Mouse (Mus musculus): ENCODE data around the gene Card19.

The Card19 gene

DNA sequence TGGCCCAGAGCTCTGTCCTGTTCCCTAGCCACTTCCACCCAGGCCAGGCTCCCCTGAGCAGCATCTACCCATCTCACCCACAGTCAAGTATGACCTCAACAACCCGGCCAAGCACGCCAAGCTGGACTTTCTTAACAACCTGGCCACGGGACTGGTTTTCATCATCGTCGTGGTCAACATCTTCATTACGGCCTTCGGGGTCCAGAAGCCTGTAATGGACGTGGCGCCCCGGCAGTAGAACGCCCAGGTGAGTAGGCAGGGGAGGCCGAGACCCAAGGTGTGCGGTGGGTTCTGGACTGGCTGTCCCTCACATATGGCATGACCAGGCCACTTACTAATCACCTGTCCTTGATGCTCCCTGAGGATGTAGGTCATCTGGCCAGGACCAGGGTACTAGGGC lies 21.0 kb downstream of the Card19 start:
- DNase-seq (ENCODE audit: low read depth, low spot score), result no peak

DNA sequence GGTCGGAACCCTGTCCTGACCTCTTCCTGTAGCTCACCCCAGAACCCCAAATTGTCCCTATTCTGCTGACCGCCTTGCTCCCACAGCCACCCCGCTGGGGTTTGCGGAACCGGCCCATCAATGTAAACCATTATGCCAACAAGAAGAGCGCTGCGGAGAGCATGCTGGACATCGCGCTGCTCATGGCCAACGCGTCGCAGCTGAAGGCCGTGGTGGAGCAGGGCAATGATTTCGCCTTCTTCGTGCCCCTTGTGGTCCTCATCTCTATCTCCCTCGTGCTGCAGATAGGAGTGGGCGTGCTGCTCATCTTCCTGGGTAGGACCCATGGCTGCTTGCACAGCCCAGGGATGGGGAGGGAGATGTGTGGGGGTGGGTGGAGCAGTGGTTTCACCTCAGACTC lies 22.2 kb downstream of the Card19 start:
- no peak for DNase-seq (ENCODE audit: low read depth, low spot score)

DNA sequence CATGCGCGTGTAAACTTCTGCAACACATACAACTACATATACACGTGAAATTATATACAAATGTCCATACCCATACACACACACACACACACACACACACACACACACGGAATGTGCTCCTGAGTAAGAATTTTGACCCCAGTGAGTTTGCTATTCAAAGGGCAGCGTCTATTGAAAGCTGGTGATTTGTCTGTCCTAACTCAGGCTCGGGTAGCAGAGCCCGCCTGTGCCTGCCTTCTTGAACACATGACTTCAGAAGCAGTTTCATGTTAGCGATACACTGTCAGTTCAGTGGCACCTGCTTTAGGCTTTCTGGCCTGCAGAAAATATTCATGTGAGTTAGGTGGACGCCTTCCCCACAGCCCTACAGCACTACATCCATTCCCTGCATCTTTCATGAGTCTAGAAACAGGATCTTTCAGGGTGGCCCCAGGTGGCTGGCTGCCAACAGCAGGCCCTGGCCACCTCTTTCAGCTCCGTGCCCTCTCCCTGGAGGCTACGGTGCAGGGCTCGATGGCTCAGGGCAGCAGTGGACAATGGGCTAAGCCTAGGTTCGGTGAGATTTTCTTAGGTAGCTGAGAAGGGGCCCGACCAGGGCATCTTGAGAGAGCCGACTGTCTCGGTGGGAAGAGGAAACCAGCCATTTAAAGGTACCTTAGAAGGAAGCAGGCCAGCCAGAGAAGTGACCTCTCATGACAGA lies 23.5 kb downstream of the Card19 start:
- no peak for DNase-seq (ENCODE audit: low read depth, low spot score)

DNA sequence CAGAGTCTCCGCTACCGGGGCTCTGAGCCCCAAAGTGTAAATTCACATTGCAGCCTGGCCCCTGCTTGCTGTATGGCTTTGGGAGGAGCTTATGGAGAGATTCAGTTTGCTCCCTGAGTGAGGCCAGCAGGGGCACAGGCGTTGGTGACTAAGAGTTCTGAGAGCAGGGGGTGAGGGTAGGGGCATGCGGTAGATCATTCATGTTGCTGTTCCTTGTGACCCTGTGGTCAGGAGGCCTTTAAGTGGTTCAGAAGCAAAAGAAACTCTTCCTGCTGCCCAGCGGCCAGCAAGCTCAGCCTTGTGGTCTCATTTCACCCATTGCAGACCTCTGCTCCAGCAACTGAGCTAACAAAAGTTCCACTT lies 24.2 kb downstream of the Card19 start:
- DNase-seq (ENCODE audit: low read depth, low spot score), result no peak

- DNase-seq (ENCODE audit: low read depth, low spot score), result no peak
Observed at GRCm38 (mm10) chr13:49190876-49191672, 24.8 kb downstream of the Card19 start.

- no peak for DNase-seq (ENCODE audit: low read depth, low spot score)
Observed at GRCm38 (mm10) chr13:49189970-49190870, 25.6 kb downstream of the Card19 start.

DNA sequence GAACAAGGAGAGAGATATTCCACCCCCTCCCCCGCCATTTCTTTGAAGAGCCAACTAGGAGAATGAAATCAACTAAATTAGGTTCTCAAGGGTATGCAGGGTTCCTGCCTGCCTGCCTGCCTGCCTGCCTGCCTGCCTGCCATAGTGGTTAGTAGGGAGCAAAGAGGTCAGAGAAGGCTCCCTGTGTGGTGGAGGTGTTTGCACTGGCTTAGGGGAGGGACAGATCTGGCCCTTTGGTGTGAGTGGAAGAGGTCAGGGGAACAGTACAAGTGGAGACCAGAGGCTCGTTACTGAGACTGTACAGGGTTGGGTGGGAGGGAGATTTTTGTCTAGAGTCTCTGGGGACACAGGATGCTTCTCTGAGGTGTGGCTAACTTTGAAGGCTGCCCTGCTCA lies 26.9 kb downstream of the Card19 start:
- DNase-seq (ENCODE audit: low read depth, low spot score), result no peak

DNA sequence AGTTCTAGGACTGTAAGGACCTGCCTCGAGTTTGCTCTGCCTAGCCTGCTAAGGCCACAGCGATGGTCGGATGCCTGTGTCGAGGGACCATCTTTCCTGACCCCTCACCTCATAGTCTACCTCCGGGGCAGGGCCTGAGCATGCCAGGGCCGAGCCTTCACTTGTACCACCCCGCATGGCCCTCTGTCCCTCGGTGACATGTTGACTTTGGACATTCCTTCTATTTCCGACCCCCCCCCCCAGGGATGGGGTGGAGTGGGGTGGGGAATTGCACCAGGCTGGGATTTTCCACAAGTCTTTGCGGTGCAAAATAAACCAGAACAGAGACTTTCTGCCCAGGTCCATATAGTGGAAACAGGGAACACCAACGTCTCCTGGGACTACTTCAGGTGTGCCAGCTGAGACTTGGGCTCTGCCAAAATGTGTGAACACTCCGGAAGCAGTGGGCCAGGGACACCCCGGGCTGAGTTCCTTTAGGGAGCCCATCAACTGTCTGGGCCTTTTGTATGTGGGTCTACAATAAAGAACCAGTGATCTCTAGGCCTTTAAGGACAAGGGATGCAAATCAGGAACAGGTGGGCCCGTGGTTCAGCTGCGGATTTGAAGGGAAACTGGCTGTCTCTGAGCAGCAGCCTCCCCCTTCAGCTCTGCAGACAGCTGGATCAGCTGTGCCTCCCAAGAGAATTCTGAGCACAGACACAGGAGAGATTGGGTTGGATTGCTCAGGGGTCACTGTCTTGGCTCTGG lies 27.4 kb downstream of the Card19 start:
- DNase-seq (ENCODE audit: low read depth, low spot score), result peak; percentile 31

DNA sequence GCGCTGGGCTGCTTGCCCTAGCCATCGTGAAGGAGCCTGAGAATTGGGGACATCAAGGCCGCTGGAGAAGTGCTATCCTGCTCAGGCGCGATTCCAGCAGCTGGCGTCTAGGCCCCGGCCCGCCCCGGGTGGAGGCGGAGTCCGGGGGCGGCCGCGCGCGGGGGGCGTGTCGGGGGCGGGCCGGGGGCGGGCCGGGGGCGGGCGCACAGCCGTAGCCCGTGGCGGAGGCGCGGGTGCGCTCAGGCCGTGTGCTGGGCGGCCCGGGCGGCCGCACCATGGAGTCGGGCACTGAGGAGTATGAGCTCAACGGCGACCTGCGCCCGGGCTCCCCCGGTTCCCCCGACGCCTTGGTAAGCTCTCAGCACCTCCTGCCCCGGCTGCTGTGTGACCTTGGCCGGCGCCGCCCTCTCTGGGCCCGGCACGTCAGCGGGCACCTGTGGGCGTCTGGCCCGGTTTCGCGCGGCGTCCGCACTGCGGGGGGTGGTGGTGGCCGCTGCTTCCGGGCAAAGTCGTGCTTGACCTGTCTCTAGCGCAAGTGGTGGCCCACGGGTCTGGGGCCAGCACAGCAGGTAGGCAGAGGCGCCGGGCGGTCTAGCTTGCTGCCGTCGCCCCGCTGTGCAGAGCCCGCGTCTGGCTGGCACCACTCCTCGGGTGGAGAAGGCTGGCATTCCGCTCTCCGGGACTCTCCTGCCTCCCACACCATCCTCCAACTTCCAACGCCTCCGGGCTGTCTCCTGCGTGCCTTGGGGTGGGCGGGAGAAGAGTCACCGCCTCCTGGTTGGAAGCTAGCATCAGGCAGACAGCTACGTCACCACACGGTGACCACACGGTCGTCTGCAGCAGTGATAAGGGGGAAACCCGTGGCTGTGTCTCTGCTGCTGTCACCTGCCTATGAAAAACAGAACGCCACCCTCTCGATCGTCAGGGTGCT lies 28.3 kb downstream of the Card19 start, which contains the start of gene Ninj1:
Gene Ninj1, plus strand, starts transcription at position 198 of the 931 bp plus-strand sequence.
- DNase-seq (ENCODE audit: low read depth, low spot score), result peak; percentile 82

DNA sequence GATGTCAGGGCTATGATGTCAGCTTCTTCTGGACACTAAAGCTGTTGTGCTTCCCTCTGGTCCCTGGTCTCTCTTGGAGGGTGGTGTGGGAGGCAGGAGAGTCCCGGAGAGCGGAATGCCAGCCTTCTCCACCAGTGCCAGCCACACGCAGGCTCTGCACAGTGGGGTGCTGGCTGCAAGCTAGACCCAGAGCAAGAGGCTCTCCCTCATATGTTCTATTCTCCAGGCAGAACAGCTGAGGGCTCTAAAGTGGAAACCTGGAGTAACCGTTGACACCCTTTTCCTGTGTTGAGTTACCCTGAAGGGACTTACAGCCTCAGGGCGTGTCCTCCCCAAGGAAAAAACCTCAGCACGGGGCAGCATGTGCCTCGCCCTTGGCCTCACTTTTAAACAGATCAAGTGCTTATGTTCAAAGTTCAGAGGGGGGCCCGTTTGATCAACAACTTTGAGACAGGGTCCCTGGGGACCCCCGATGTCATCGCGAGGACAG lies 29.0 kb downstream of the Card19 start:
- DNase-seq (ENCODE audit: low read depth, low spot score), result no peak

- no peak for DNase-seq (ENCODE audit: low read depth, low spot score)
Observed at GRCm38 (mm10) chr13:49183646-49184045, 32.2 kb downstream of the Card19 start.

DNA sequence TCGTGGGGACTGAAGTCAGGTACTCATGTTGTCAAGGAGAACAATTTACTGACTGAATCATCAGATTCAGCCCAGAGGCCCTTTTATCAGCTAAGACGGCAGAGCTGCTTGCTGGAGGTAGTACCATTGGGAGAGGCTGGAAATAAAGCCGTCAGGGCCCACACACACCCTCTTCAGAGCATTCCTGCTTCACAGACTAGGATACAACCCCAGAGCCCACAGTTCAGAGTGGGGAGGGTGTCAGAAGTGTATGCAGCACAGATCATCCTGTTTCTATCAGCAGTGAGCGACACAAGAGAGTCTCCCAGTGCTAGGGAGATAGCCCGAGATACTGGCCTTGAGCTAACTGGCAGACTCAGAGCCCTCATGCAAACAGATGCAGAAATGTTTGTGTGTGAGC lies 32.7 kb downstream of the Card19 start:
- DNase-seq (ENCODE audit: low read depth, low spot score), result no peak

DNA sequence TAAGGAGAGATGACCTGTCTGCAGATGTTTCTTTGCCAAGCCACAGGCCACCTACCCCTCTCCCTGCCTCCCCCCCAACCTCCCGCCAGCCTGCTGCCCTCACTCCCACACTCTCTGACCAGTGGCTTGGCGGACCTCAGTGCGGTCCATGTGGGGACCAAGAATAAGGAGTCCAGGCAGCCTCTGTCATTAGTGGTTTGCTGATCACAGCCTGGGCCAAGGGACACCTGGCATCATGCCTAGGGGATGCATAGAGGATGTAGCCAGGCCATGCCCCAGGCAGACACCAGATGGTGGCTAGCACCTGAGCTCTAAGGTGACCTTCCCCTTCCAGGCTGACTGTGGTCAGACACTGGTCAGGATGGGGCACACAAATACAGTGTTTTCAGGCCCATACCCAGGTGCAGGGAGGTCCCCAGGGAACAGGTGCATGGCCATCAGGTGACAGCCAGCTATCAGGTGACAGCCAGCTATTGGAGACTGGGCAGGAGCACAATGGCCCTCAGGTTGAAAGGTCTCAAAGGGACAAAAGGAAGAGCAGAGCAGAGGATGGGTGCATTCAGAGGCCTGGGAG lies 34.3 kb downstream of the Card19 start:
- peak; percentile 53 for DNase-seq (ENCODE audit: low read depth, low spot score)

- no peak for DNase-seq (ENCODE audit: low read depth, low spot score)
Observed at GRCm38 (mm10) chr13:49180691-49181090, 35.1 kb downstream of the Card19 start.

- DNase-seq (ENCODE audit: low read depth, low spot score), result no peak
Observed at GRCm38 (mm10) chr13:49180274-49180673, 35.6 kb downstream of the Card19 start.

GRCm38 (mm10) chr13:49178839-49179585 lies 36.8 kb downstream of the Card19 start:
- DNase-seq (ENCODE audit: low read depth, low spot score), result no peak

- no peak for DNase-seq (ENCODE audit: low read depth, low spot score)
Observed at GRCm38 (mm10) chr13:49175509-49175908, 40.3 kb downstream of the Card19 start.

DNA sequence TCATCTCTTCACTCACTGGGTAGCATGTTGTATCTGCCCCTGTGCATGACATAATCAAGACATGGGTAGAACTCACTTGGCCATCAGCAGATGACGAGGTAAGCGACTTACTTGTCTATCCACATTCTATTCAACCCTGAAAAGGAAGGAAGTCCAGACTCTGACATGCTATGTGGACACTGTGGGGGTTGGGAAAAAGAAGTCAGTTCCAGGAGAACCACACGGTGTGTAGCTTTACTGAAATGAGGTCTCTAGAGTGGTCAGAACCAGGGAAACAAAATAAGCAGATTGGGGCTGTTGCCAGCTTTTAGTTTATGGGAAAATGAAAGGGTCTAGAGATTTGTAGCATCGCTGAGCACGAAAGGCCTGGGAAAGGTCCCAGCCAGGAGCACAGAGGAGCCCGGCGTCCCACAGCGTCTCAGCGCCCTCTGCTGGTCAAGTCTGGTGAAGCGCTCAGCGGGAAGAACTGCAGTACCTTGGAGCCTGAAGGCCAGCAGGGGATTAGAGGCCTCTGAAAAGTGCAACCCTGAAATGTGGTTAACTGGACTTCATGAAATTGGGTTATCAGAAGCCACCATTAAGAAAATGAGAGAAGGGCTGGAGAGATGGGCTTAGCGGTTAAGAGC lies 42.8 kb downstream of the Card19 start:
- DNase-seq (ENCODE audit: low read depth, low spot score), result peak; percentile 88

DNA sequence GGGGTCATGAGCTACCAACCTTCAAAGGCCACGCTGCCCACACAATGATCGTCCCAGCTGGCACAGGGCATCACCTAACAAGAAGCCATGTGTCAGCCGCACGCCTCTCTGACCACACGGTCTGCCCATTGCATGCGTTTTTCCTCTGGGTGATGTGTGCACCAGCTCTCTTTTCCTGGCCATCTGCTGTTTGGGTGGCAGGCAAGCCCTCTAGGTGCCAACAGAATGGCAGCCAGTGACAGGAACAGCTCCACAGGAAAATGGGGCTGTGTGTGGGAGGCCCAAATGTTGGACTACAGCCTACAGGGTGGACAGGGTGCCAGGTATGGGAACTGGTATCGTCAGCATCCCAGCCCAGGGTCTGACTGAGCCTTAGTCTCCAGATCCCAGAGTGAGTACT lies 43.5 kb downstream of the Card19 start:
- no peak for DNase-seq (ENCODE audit: low read depth, low spot score)
